Mouse (Mus musculus) heart, embryonic 11.5 days (tissue): ENCODE measurements around the gene Gng2. TPM values are rescaled to one million over a fixed set of nuclear protein-coding genes. Genes with fewer than 3 reads are reported as not detected.
"Not testable (repeated sequence)": the region's sequence is repeated elsewhere in the genome, so short reads cannot be mapped to it uniquely, and the experiment has no call there.

ENCODE experiments used
- ATAC-seq: fragments of 200-750 bp; cut with Nextera tagmentation; replicated peaks from 2 replicates; pipeline ENCODE4 v1.8.0; 2017; ENCODE audit warnings: moderate library complexity; ENCODE audit not compliant: insufficient number of reproducible peaks, low FRiP score, low TSS enrichment
- H3K27ac ChIP-seq: fragments of 300-500 bp; sonication (generic); 2 replicates; pipeline ENCODE4 v1.5.1; 2014; ENCODE audit warnings: mild to moderate bottlenecking, low read depth, low read length
- H3K27me3 ChIP-seq: fragments of 300-500 bp; sonication (generic); 2 replicates; pipeline ENCODE4 v1.6.1; 2014; ENCODE audit warnings: mild to moderate bottlenecking, low read length, mixed read lengths; ENCODE audit not compliant: control insufficient read depth, insufficient read depth
- H3K36me3 ChIP-seq: fragments of 300-500 bp; sonication (generic); 2 replicates; pipeline ENCODE4 v1.6.1; 2014; ENCODE audit warnings: mild to moderate bottlenecking, low read length, moderate library complexity, mixed read lengths; ENCODE audit not compliant: control insufficient read depth, insufficient read depth
- H3K4me1 ChIP-seq: fragments of 300-500 bp; sonication (generic); 2 replicates; pipeline ENCODE4 v1.6.1; 2014; ENCODE audit warnings: low read length; ENCODE audit not compliant: control insufficient read depth, insufficient read depth
- H3K4me2 ChIP-seq: fragments of 300-500 bp; sonication (generic); 2 replicates; pipeline ENCODE4 v1.6.1; 2014; ENCODE audit warnings: mild to moderate bottlenecking, moderate library complexity
- H3K4me3 ChIP-seq: fragments of 300-500 bp; sonication (generic); 2 replicates; pipeline ENCODE4 v1.5.1; 2014; ENCODE audit warnings: low read depth, low read length
- H3K9ac ChIP-seq: fragments of 300-500 bp; sonication (generic); 2 replicates; pipeline ENCODE4 v1.6.1; 2014; ENCODE audit warnings: mild to moderate bottlenecking, low read depth, low read length, moderate library complexity
- H3K9me3 ChIP-seq: fragments of 300-500 bp; sonication (generic); replicated peaks from 2 replicates; pipeline ENCODE4 v1.6.1; 2016; ENCODE audit warnings: low read length; ENCODE audit not compliant: control insufficient read depth
- WGBS: fragments of 180-500 bp; shearing (Covaris S2); extraction: QIAGEN DNeasy Blood & Tissue Kit; methylation state at CpG from one replicate; pipeline ENCODE4 v1.1.7; 2014; ENCODE audit not compliant: insufficient replicate concordance; 5-methylcytosine and 5-hydroxymethylcytosine counted together
- polyA plus RNA-seq: library from polyadenylated mRNA; unstranded; fragments of >200 nt; fragmentation: Nextera tagmentation; extraction: Ambion mirVana; gene quantifications from 2 replicates; pipeline ENCODE4 v1.2.1, GENCODE M21; 2014

Gene Gng2
- polyA plus RNA-seq, 1 experiment from 2014 or later, result 42.4 TPM

DNA sequence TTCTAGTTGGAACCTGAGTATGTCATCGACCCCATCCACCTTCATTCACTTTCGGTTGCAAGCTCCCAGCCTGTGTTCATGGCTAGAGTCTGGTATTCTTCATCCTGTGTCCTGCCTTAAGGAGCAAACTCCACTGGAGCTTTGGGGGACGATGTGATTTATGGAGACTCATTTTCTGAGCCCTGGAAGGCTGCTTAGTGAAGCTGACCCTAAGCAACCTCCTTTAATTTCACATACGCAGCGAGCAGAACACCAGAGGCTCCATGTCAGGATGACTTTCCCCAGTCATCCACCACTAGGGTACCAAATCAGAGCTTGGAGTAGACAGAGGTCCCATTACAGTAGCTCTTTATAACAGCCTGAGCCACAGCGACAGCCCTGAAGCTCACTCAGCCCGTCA is 59.9 kb downstream of the Gng2 start:
- WGBS, result 82% methylated on average over 7 of the region's 7 CpGs
- no peak overlapping the region for H3K4me3 ChIP-seq
- no peaks in the 10 kb centered on the region for H3K9me3 ChIP-seq
- H3K4me2 ChIP-seq, result no peak overlapping the region
- H3K4me1 ChIP-seq, result peaks cover 4% of the 10 kb centered on the region
- H3K27me3 ChIP-seq, result no peaks in the 10 kb centered on the region
- no peaks in the 10 kb centered on the region for H3K36me3 ChIP-seq
- 0 out of 2 replicates have a peak overlapping the region, but pooled peaks have one; percentile 43 for H3K9ac ChIP-seq
- ATAC-seq, result no peak
- H3K27ac ChIP-seq, result no peak overlapping the region

DNA sequence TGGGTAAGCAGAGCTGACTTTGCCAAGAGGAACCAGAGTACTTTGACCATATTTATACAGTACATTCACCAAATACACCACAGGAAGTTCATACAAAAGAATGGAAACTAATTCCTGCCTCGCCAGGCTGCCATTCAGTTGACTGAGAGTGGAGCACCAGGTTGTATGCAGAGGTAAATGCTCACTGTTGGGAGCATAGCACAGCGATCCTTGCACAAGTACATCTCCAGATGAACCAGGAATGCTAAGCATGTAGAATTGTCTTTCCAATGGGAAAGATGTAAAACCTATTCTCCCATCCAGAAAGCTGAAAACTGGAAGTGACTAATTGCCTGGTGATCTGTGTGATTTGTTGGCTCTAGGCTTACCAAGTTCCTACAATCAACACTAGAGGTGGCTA is 61.1 kb downstream of the Gng2 start:
- Histone ChIP-seq H3K4me1 (peaks cover 6% of the 10 kb centered on the region), H3K4me2 (no peak overlapping the region), H3K9ac (no peak overlapping the region), H3K27ac (no peak overlapping the region), H3K9me3 (no peaks in the 10 kb centered on the region), H3K4me3 (no peak overlapping the region), H3K36me3 (no peaks in the 10 kb centered on the region), H3K27me3 (no peaks in the 10 kb centered on the region)
- no peak for ATAC-seq
- 79% methylated on average over 2 of the region's 2 CpGs for WGBS

DNA sequence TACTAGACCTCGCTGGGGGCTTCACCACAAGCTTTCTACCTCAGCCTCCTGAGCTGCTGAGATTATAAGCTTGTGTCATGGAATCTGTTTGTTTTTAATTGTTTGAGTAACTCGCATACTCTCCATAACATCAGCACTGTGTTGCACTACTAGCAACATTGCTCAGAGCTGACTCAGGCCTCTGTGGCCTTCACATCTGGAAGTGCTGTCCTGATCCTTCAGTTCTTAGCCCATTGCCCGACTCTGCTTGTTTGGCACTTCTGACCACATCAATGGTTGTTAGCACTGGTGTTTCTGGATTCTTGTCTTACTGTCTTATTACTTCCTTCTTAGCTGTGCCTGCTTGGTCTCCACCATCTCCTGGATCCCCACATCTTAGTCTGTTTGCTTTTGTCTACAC is 64.5 kb downstream of the Gng2 start:
- no peak overlapping the region for H3K27ac ChIP-seq
- WGBS, result 80% methylated on average over 3 of the region's 3 CpGs
- H3K36me3 ChIP-seq, result no peaks in the 10 kb centered on the region
- no peak for ATAC-seq
- H3K9ac ChIP-seq, result no peak overlapping the region
- no peaks in the 10 kb centered on the region for H3K27me3 ChIP-seq
- no peak overlapping the region for H3K4me3 ChIP-seq
- peaks cover 5% of the 10 kb centered on the region; the same call in 1 of the 2 replicates for H3K4me1 ChIP-seq
- H3K9me3 ChIP-seq, result no peaks in the 10 kb centered on the region
- H3K4me2 ChIP-seq, result no peak overlapping the region

DNA sequence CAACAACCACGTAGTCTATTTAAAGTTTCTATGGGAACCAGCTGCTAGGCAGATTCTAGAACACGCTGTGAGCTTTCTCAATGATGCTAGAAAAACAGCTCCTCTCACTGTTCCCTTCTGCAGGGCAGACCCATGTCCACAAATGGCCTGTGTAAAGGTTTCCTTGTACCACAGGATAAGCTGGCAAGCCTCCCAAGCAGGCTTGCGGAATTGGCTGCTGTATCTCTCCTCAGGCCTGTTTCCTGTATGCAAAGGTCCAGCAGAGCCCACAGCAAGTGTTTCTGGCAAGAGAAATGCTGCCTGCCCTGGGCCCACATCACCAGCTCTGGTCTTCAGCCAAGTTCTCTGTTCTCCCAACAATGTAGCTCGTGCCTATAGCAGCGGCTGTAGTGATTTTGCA is 71.8 kb downstream of the Gng2 start:
- Histone ChIP-seq H3K27ac (no peak overlapping the region), H3K4me3 (no peak overlapping the region), H3K27me3 (no peaks in the 10 kb centered on the region), H3K36me3 (no peaks in the 10 kb centered on the region), H3K4me1 (no peaks in the 10 kb centered on the region; the same call in 1 of the 2 replicates), H3K4me2 (no peak overlapping the region), H3K9me3 (no peaks in the 10 kb centered on the region), H3K9ac (no peak overlapping the region)
- 0 out of 2 replicates have a peak, but pooled peaks have one; percentile 42 for ATAC-seq
- 53% methylated on average over 5 of the region's 5 CpGs for WGBS

DNA sequence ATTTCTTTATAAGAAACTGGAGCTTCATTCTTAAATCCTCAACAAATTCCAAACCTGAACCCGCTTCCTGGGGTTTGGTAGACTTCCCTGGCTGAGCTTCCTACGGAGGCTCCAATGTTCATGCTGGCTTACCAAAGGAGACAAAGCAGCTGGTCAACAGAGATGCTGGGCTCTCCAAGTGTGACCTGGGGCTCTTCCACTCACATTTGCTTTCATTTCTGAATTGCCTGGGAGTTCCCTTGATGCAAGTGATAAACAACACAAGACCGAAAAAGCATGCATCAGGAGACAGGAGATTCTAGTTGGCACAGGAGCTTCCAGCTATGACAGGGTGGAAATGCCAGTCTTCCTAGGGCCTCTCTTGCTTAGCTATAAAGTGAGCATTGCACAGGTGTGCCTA is 72.6 kb downstream of the Gng2 start:
- Histone ChIP-seq H3K4me1 (no peaks in the 10 kb centered on the region), H3K27me3 (no peaks in the 10 kb centered on the region), H3K4me3 (no peak overlapping the region), H3K9ac (no peak overlapping the region), H3K4me2 (no peak overlapping the region), H3K9me3 (no peaks in the 10 kb centered on the region), H3K27ac (no peak overlapping the region), H3K36me3 (no peaks in the 10 kb centered on the region)
- ATAC-seq, result no peak
- WGBS, result 76% methylated on average over 3 of the region's 3 CpGs

DNA sequence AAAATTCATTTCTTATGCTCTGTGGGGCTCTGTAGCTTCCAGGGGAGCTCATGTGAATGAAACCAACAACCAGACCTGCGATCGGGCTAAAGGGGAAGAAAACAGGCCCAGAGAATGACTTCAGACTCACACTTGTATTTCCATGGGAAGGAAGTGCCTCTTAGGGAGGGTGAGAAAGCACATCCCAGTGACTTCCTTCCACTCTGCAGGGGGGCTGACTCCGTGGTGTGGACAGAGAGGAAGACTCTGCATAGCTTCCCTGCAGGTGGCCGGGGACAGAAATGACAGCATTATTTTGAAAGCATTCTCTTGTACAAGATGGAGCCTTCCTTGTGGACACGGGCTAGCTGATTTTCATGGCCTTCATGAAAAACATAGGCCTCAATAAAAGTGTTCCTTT is 73.4 kb downstream of the Gng2 start:
- WGBS, result 35% methylated on average over 5 of the region's 5 CpGs
- H3K4me1 ChIP-seq, result no peaks in the 10 kb centered on the region
- no peaks in the 10 kb centered on the region for H3K36me3 ChIP-seq
- no peak overlapping the region for H3K4me3 ChIP-seq
- no peak overlapping the region for H3K9ac ChIP-seq
- no peak overlapping the region for H3K4me2 ChIP-seq
- no peak overlapping the region for H3K27ac ChIP-seq
- no peaks in the 10 kb centered on the region for H3K27me3 ChIP-seq
- ATAC-seq, result no peak
- H3K9me3 ChIP-seq, result no peaks in the 10 kb centered on the region

DNA sequence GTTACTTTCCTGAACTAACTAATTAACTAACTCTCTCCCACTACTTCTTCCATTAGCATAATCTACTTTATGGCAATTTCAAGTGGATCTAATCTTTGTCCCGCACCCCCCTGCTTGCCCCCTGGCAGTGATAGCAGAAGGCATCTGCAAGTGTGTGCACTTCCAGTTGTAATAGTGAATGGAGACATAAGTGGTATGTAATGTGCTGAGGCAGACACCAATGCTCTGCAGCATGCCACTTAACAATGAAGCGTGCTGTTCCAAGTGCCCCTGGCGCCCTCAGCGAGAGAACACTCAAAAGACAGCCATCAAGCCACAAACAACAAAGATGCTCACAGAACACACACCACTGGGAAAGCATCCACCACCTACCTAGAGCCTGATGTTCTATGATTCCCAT is 76.9 kb downstream of the Gng2 start:
- no peak overlapping the region for H3K4me2 ChIP-seq
- H3K36me3 ChIP-seq, result no peaks in the 10 kb centered on the region
- 75% methylated on average over 4 of the region's 4 CpGs for WGBS
- no peak overlapping the region for H3K27ac ChIP-seq
- H3K27me3 ChIP-seq, result no peaks in the 10 kb centered on the region
- no peak for ATAC-seq
- H3K9ac ChIP-seq, result no peak overlapping the region
- no peaks in the 10 kb centered on the region for H3K4me1 ChIP-seq
- no peaks in the 10 kb centered on the region for H3K9me3 ChIP-seq
- no peak overlapping the region for H3K4me3 ChIP-seq

DNA sequence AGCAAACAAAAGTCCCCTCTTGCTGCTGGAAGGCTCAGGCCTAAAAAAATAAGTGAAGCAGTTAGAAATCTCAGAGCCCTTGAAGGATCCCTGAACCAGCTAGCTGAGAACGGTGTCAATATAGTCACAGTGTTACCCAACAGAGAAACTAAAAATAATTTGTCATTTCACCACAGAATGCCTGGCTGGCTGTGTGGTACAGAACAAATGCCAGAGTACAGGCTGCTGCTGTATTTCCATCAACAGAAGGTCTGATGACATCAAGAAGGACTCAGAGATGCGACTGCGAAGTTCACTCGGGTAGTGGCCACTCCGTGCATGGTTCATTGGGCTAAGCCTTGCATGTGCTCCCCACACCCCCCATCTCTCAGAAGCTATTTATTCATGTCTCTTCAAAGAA is 89.9 kb downstream of the Gng2 start:
- H3K4me1 ChIP-seq, result no peaks in the 10 kb centered on the region
- no peaks in the 10 kb centered on the region for H3K9me3 ChIP-seq
- no peak overlapping the region for H3K4me2 ChIP-seq
- no peak overlapping the region for H3K9ac ChIP-seq
- no peak overlapping the region for H3K27ac ChIP-seq
- 81% methylated on average over 5 of the region's 5 CpGs for WGBS
- no peaks in the 10 kb centered on the region; the same call in 1 of the 2 replicates for H3K36me3 ChIP-seq
- H3K27me3 ChIP-seq, result no peaks in the 10 kb centered on the region
- H3K4me3 ChIP-seq, result no peak overlapping the region
- no peak for ATAC-seq

DNA sequence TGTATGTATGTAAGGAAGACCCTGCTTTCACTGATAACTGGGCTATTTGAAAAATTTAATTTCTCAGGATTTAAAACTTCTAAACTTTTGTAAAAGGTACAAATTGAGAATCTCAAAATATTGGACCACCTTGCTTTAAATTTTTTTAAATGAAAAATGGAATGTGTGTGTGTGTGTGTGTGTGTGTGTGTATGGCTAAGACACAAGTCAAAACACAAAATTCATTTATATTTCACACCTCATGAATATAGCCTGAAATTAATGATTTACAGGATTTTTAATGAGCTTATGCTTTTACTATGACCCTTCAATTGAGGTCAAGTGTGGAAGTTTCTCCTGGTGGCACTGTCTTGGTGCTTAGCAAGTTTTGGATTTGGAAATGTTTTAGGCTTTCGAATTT is 93.0 kb downstream of the Gng2 start:
- H3K36me3 ChIP-seq, H3K9ac ChIP-seq, H3K4me3 ChIP-seq, H3K27me3 ChIP-seq, H3K9me3 ChIP-seq, H3K27ac ChIP-seq, H3K4me2 ChIP-seq, H3K4me1 ChIP-seq, ATAC-seq: not testable (repeated sequence)
- WGBS, result 74% methylated on average over 1 of the region's 1 CpGs
